Mouse (Mus musculus): Measurements from ENCODE around the gene Serpinb6b. TPM values are rescaled to one million over a fixed set of nuclear protein-coding genes. Genes with fewer than 3 reads are reported as not detected.

The Serpinb6b gene
- 4.6 and 5.2 TPM in 2 replicates for polyA plus RNA-seq (2012; rRNA removed)

DNA sequence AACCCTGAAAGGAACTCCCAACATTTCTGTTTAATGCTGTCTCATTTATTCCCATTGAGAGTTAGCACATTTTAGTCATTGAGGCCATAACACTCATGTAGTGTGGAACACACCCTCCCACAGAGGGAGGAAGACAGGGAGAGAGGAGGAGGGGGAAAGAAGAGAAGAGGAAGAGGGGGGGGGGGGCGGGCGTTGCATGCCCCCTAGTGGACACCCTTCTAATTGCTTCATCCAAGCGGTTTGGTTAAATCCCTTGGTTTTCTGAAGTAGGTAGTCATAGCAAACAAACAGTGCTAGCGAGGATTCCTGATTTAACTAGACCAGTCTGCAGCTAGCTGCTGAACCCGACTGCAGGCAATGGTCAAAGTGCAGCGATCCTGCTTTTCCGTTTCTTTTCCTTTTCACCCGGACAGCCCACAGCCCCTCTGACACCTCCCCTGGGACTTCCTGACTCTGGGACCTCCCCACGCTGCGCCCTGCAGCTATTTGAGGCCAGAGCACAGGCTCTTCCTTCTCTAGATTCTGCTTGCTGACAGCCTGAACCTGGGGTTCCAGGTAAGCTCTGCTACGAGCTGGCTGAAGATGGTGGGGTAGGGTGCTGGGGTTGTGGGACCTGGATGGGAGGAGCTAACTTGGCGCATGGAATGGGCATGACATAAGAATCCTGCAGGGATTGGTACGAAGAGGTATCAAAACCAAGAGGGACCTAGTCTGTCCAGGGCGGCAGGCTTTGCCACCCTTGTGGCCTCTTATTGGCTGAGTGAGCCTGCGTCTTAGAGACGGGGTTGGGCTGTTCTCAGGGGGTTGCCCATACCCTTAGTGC is at the start of gene Serpinb6b:
Gene Serpinb6b (plus strand): TSS at position 221 of the 823 bp plus-strand sequence.

DNA sequence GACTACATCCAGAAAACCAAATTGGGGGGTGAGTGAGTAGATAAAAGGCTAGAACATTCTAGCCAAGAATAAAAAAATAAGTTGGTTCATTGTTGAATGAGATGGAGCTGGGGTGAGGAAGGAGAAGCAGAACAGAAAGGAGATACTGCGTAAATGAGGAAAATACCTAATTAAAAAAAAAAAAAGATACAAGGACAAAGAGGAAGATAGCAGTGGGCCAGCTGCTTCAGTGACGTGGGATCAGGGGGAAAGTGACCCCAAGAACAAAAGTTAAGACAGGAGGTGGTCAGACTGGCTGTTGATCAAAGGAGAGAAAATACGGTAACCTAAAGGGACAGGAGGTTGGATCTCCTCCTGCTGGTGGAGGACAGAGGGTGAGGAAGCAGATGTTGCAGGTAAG is 37.9 kb downstream of the Serpinb6b start, which contains the start of gene Serpinb9:
Gene Serpinb9 (plus strand): TSS at position 301 of the 400 bp plus-strand sequence.

DNA sequence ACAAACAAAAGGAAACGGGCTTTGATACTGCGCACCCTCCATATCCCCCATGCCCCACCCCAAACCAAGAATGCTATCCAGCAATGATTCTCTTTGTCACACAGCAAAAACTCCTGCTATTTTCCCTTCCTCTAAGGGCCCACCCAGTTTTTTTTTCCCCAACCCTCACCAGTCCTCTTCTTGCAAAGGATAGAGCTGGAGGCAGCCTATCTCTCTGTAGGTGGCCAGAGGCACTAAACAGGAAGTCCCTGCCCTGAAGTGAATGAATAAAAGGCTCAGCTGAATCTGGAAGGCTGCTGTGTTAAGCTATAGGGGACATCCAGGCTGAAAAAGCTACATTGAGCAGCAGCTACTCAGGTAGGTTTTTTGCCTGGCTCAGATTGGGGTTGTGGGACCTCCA is 62.2 kb downstream of the Serpinb6b start, which contains the start of gene Serpinb9b:
Gene Serpinb9b (plus strand): TSS at position 173 of the 400 bp plus-strand sequence.

Other genes starting within 250 kb of the Serpinb6b start
- gene Mylk4, start 181.3 kb upstream of the Serpinb6b start, polyA plus RNA-seq (2012; rRNA removed): 0.01 and 0.36 TPM in 2 replicates
- gene Wrnip1, start 163.2 kb upstream of the Serpinb6b start, polyA plus RNA-seq (2012; rRNA removed): 16.0 and 18.3 TPM in 2 replicates
- not detected in 2 replicates for gene D930007J09Rik, start 162.4 kb upstream of the Serpinb6b start, polyA plus RNA-seq (2012; rRNA removed)
- 7.5 and 11.4 TPM in 2 replicates for gene Serpinb1a, start 114.0 kb upstream of the Serpinb6b start, polyA plus RNA-seq (2012; rRNA removed)
- gene Serpinb1c, start 67.0 kb upstream of the Serpinb6b start, polyA plus RNA-seq (2012; rRNA removed): not detected in 2 replicates
- gene Serpinb9, start 38.0 kb downstream of the Serpinb6b start, polyA plus RNA-seq (2012; rRNA removed): 1.1 and 1.2 TPM in 2 replicates
- gene Serpinb9b, start 62.2 kb downstream of the Serpinb6b start, polyA plus RNA-seq (2012; rRNA removed): 0.01 and 0.03 TPM in 2 replicates
- 0.02 TPM in 1 of 2 replicates, not detected in the other for gene Serpinb1b, start 113.4 kb downstream of the Serpinb6b start, polyA plus RNA-seq (2012; rRNA removed)
- 0.01 TPM in 1 of 2 replicates, not detected in the other for gene Serpinb9c, start 194.5 kb downstream of the Serpinb6b start, polyA plus RNA-seq (2012; rRNA removed)
- not detected in 2 replicates for gene Serpinb9d, start 227.8 kb downstream of the Serpinb6b start, polyA plus RNA-seq (2012; rRNA removed)